Mouse (Mus musculus) R1 (cell line): ENCODE measurements at regions not wholly inside any gene's neighbourhood (a gene's known extent, or its start where the extent isn't known, plus 50 kb on each side); places are given as distances from the start of the nearest gene placed in this dataset.
A peak's percentile ranks its signal among the peaks of the same experiment; 100 is the strongest.

Experiments
- DNase-seq: peaks from one replicate; pipeline ENCODE4 v3.0.0-alpha.2; 2018; ENCODE audit warnings: low read depth, low spot score

DNA sequence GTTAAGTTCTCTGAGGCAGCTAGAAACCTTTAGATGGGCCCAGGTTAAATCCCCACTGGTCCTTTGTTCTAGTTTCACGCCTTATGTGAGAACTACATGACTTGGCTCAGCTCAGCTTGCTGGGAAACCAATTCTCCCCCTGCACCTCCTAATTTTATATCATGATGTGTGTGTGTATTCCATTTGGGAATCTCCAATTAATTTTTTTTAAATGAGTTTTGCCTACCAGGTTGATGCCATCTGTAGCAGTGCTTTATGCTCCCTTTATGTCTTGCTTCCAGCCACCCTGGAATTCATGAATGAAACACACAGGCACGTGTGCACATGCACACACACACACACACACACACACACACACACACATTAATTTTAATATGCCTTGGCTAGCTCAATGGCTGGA is 180.0 kb upstream of the Gli3 start:
- DNase-seq, result peak; percentile 22

DNA sequence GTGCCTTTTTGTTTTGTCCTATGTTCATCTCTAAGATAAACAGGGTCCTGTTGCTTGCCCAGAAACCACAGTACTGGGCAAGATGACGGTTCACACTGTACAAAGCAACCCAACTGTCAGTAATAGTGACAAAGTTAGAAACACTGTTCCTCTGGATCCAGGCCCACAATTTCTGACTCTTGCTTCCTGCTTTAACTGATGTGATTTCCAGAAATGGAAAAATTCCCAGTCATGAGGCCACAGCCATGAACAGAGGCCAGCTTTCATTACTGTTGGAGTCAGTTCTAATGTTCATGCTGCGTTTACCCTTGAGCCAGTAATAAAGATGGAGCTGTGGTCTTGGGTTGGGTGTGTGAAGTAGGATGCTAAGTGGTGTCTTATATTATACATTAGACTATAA is 164.6 kb upstream of the Gli3 start:
- no peak for DNase-seq

DNA sequence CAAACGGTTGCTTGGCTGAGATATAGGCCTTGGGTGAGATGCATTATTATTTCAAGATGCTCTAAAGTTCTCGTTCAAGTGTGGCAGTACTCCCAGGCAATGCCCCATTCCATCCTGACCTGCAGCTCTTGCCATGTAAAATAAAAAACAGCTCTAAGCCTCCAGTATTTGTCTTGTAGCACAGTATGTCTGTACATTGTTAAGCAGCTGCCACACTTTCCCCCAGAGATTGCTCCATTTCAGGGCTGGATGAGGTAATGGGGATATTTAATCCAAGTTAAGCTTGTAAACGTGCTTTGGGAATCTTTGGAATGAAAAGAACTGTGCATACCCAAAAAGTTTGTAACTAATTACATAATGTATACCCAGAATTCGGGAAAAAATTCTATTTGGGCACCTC is 137.6 kb upstream of the Gli3 start:
- no peak for DNase-seq

- no peak for DNase-seq
These were observed 136.9 kb upstream of the Gli3 start for GRCm38 (mm10) chr13:15326146-15326545.

DNA sequence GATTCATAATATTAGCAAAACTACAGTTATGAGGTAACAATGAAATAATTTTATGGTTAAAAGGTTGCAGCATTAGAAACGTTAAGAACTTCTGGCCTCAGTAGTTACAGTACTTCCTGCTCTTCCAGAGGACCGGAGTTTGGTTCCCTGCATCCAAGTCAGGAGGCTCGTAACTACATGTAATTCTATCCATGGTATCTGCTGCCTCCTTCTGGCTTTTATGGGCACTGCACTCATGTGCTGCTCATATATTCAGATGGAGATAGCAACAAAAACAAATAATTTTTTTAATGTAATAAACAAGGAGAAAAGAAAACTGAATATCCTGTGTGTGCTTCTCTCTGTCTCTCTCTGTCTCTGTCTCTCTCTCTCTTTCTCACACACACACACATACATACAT is 133.5 kb upstream of the Gli3 start:
- DNase-seq, result peak; percentile 45

GRCm38 (mm10) chr13:15343474-15343873 is 119.6 kb upstream of the Gli3 start:
- DNase-seq, result no peak

GRCm38 (mm10) chr13:15346866-15347265 is 116.2 kb upstream of the Gli3 start:
- no peak for DNase-seq

GRCm38 (mm10) chr13:15366437-15366836 is 96.6 kb upstream of the Gli3 start:
- DNase-seq, result no peak

GRCm38 (mm10) chr13:15380081-15380480 is 83.0 kb upstream of the Gli3 start:
- DNase-seq, result no peak

DNA sequence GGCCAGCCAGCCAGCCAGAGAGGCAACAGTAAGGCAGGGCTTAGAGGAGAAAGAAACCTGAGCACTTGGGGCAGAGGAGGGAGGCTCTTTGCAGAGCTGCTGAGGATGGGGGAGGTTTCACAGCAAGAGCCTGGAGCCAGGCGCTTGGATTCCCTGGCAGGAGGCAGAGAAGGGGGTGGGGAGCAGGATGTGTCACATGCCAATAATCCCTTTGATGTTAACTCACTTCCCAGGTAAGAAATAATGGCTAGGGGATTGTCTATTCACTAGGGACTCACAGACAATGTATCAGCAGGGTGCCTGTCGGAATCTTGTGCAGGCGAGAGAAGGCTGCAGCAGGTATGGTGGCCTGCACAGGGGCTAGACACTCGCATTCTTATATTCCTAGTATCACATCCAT is 67.8 kb upstream of the Gli3 start:
- peak; percentile 94 for DNase-seq

DNA sequence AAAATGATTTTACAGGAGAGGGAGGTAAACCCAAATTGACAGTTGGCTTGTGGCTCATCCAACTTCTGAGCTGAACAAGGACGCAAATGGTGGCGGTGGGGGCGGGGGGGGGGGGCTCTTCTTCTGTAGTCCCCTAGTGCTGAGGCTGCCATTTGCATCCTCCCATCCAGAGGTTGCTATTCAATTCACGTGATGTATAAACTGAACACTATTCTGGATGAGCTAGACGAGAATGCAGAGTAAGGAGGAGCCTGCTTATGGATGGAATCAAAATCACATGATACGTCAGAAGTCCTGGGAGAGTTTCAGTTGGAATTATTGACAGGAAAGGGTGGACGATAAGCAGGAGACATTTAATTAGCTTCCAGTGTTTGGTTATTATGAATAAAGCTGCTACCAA is 67.3 kb upstream of the Gli3 start:
- peak; percentile 23 for DNase-seq

DNA sequence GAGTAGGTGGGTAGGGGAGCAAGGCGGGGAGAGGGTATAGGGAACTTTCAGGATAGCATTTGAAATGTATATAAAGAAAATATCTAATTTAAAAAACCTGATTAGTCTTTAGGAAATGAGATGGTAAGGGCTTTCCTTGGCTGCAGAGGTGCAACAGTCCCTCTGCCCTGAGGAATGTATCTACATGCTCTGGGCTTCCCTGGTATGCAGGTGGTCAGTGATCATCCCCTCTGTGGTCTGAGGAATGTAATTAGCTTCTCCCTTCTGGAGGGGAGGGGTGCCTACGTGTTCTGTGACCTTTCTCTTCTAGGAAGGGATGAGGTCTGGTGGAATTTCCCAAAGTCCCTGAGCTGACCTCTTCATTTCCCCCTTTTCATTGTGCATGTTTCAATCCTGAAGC is 64.4 kb upstream of the Gli3 start:
- DNase-seq, result peak; percentile 11
